Mouse (Mus musculus) thymus, adult 2 months (tissue): ENCODE measurements around the gene Dusp27.

Experiments used
- CTCF ChIP-seq: fragments of 200-500 bp; IDR thresholded peaks from 2 replicates; pipeline ENCODE4 v1.5.1; 2012; ENCODE audit warnings: mild to moderate bottlenecking, control low read depth, low read length, moderate library complexity, borderline replicate concordance; ENCODE audit not compliant: control insufficient read depth, poor library complexity, insufficient read depth; ENCODE audit errors: extremely low read depth
- POLR2A ChIP-seq: fragments of 200-500 bp; IDR thresholded peaks from 2 replicates; pipeline ENCODE4 v1.6.1; 2012; ENCODE audit warnings: mild to moderate bottlenecking, low read length, control low read depth, moderate library complexity; ENCODE audit not compliant: control insufficient read depth, poor library complexity, insufficient read depth; ENCODE audit errors: extremely low read depth

- TF ChIP-seq CTCF (no peak), POLR2A (no peak)
Observed at GRCm38 (mm10) chr1:166168017-166168416, 40.3 kb upstream of the Dusp27 start.
